Mouse (Mus musculus): ENCODE measurements around the gene Ganab.
A peak's percentile ranks its signal among the peaks of the same experiment; 100 is the strongest.

- TF ChIP-seq GATA1 (IDR thresholded peaks at IDR 0.05; ENCODE audit: borderline replicate concordance, low read length), result no peak
- TF ChIP-seq FLI1 (IDR thresholded peaks at IDR 0.05; ENCODE audit: low read length), result peak; percentile 91
Measured at GRCm38 (mm10) chr19:8920073-8920736, 22.3 kb downstream of the Ganab start, which contains the start of gene B3gat3.
